Mouse (Mus musculus) CH12.LX (cell line): ENCODE data around the gene Rbfox1. TPM values are rescaled to one million over a fixed set of nuclear protein-coding genes. Genes with fewer than 3 reads are reported as not detected.

Experiments used
- DNase-seq: peaks from one replicate; pipeline ENCODE4 v3.0.0-alpha.2; 2013; ENCODE audit errors: extremely low read depth
- H3K27ac ChIP-seq: 2 replicates; pipeline ENCODE4 v1.5.1; 2012; ENCODE audit warnings: low read depth, mild to moderate bottlenecking, control low read depth, moderate library complexity; ENCODE audit not compliant: insufficient read depth
- H3K27me3 ChIP-seq: replicated peaks from 2 replicates; pipeline ENCODE3; 2012; ENCODE audit warnings: inconsistent platforms
- H3K36me3 ChIP-seq, 2 experiments: replicated peaks in 1 of 2; 2 replicates each; pipeline versions ENCODE3 to v1.6.1; 2012; ENCODE audit warnings: inconsistent platforms in 1 of 2, low read length in 1 of 2, mild to moderate bottlenecking in 1 of 2, mixed read lengths in 1 of 2, moderate library complexity in 1 of 2; ENCODE audit not compliant: control insufficient read depth in 1 of 2, insufficient read depth in 1 of 2
- H3K4me1 ChIP-seq, 2 experiments: 2 replicates each; pipeline ENCODE4 v1.6.1; 2012; ENCODE audit warnings: inconsistent platforms in 1 of 2, moderate library complexity in 1 of 2; ENCODE audit not compliant: insufficient read depth in 2 of 2, control insufficient read depth in 1 of 2
- H3K4me2 ChIP-seq: 2 replicates; pipeline ENCODE4 v1.6.1; 2012; ENCODE audit warnings: low read depth, mild to moderate bottlenecking, control low read depth; ENCODE audit not compliant: poor library complexity, insufficient read depth, severe bottlenecking
- H3K4me3 ChIP-seq, 3 experiments: fragments of 150-350 bp in 1 of 3; sonication (generic) in 1 of 3; replicated peaks in 1 of 3; 2 replicates each; pipeline versions ENCODE3 to v1.5.1; 2011 to 2012; ENCODE audit warnings: low read depth in 2 of 3, low read length in 2 of 3, mild to moderate bottlenecking in 2 of 3, moderate library complexity in 2 of 3, control low read depth in 1 of 3, improper control_type of control experiment in 1 of 3, inconsistent platforms in 1 of 3, mixed read lengths in 1 of 3; ENCODE audit not compliant: poor library complexity in 1 of 3
- H3K79me2 ChIP-seq: replicated peaks from 2 replicates; pipeline ENCODE4 v1.6.1; 2012; ENCODE audit warnings: mild to moderate bottlenecking, moderate library complexity; ENCODE audit not compliant: control insufficient read depth, poor library complexity, insufficient read depth, severe bottlenecking; ENCODE audit errors: extremely low read depth
- H3K9ac ChIP-seq: 2 replicates; pipeline ENCODE4 v1.6.1; 2012; ENCODE audit warnings: low read depth, mild to moderate bottlenecking, control low read depth, moderate library complexity; ENCODE audit not compliant: insufficient read depth
- H3K9me3 ChIP-seq: replicated peaks from 2 replicates; pipeline ENCODE3; 2012; ENCODE audit warnings: low read length, inconsistent platforms, mixed read lengths
- CTCF ChIP-seq, 2 experiments: IDR thresholded peaks in 1 of 2; conservative IDR thresholded peaks in 1 of 2; 2 replicates each; pipeline ENCODE4 v1.5.1; 2011 to 2012; ENCODE audit warnings: low read depth in 2 of 2, low read length in 2 of 2, improper control_type of control experiment in 1 of 2, inconsistent platforms in 1 of 2, mild to moderate bottlenecking in 1 of 2, moderate library complexity in 1 of 2
- EP300 ChIP-seq: IDR thresholded peaks from 2 replicates; pipeline ENCODE4 v1.6.1; 2011; ENCODE audit warnings: low read length, improper control_type of control experiment
- ETS1 ChIP-seq: conservative IDR thresholded peaks from 2 replicates; pipeline ENCODE4 v1.6.1; 2012; ENCODE audit warnings: low read depth, mild to moderate bottlenecking, inconsistent platforms, low read length, improper control_type of control experiment, moderate library complexity
- HCFC1 ChIP-seq: IDR thresholded peaks from 2 replicates; pipeline ENCODE4 v1.6.1; 2012; ENCODE audit warnings: low read depth, mild to moderate bottlenecking, inconsistent platforms, low read length, improper control_type of control experiment
- MAFK ChIP-seq: IDR thresholded peaks from 2 replicates; pipeline ENCODE4 v1.6.1; 2011; ENCODE audit warnings: low read length, improper control_type of control experiment; ENCODE audit not compliant: insufficient replicate concordance
- MEF2A ChIP-seq: IDR thresholded peaks from 2 replicates; pipeline ENCODE4 v1.6.1; 2014; ENCODE audit warnings: low read depth, mild to moderate bottlenecking, inconsistent platforms, low read length, improper control_type of control experiment, borderline replicate concordance
- NRF1 ChIP-seq: IDR thresholded peaks from 2 replicates; pipeline ENCODE4 v1.6.1; 2014; ENCODE audit warnings: low read depth, mild to moderate bottlenecking, inconsistent platforms, low read length, improper control_type of control experiment, moderate library complexity
- PAX5 ChIP-seq: IDR thresholded peaks from 2 replicates; pipeline ENCODE4 v1.6.1; 2012; ENCODE audit warnings: low read length, inconsistent platforms, mixed read lengths
- RAD21 ChIP-seq: IDR thresholded peaks from 2 replicates; pipeline ENCODE4 v1.6.1; 2011; ENCODE audit warnings: low read depth, mild to moderate bottlenecking, low read length, improper control_type of control experiment, moderate library complexity
- SMC3 ChIP-seq: IDR thresholded peaks from 2 replicates; pipeline ENCODE4 v1.6.1; 2011; ENCODE audit warnings: low read depth, low read length, improper control_type of control experiment
- TBP ChIP-seq: conservative IDR thresholded peaks from 2 replicates; pipeline ENCODE4 v1.6.1; 2011; ENCODE audit warnings: low read depth, low read length, improper control_type of control experiment
- TCF12 ChIP-seq: IDR thresholded peaks from 2 replicates; pipeline ENCODE4 v1.6.1; 2014; ENCODE audit warnings: low read depth, mild to moderate bottlenecking, inconsistent platforms, low read length, improper control_type of control experiment
- USF2 ChIP-seq: conservative IDR thresholded peaks from 2 replicates; pipeline ENCODE4 v1.6.1; 2011; ENCODE audit warnings: low read depth, low read length, improper control_type of control experiment
- ZC3H11A ChIP-seq: IDR thresholded peaks from 2 replicates; pipeline ENCODE4 v1.6.1; 2012; ENCODE audit warnings: low read depth, mild to moderate bottlenecking, inconsistent platforms, low read length, improper control_type of control experiment
- ZMIZ1 ChIP-seq: IDR thresholded peaks from 2 replicates; pipeline ENCODE4 v1.6.1; 2012; ENCODE audit warnings: low read depth, mild to moderate bottlenecking, inconsistent platforms, low read length, improper control_type of control experiment
- dilution Hi-C: fragments of 300-500 bp; cut with MboI; formaldehyde crosslinking; loops from 2 replicates; pipeline ENCODE4 v1.14.3; 2020; ENCODE audit warnings: low sequenced_read_pairs; ENCODE audit not compliant: extremely low pct_unique_long_range_greater_than_20kb, extremely low pct_ligation_motif_present
- in situ Hi-C: fragments of 300-500 bp; cut with MboI; formaldehyde crosslinking; loops from 3 replicates; pipeline ENCODE4 v1.14.3; 2019; ENCODE audit warnings: low sequenced_read_pairs, low pct_ligation_motif_present, low pct_unique_long_range_greater_than_20kb, mixed read lengths
- polyA plus RNA-seq: library from polyadenylated mRNA; unstranded; fragments of >175 nt; gene quantifications from 2 replicates; pipeline ENCODE4 v1.2.1, GENCODE M21; 2012; ENCODE audit warnings: low read depth; ENCODE audit not compliant: insufficient read length
- total RNA-seq, 2 experiments: library from RNA; depleted of rRNA; stranded (reverse); fragments of 300-350 nt in 1 of 2; fragments of >200 nt in 1 of 2; gene quantifications; 2 replicates each; pipeline ENCODE4 v1.2.3; 2012 to 2014

The Rbfox1 gene
- total and polyA plus RNA-seq, 3 experiments = not detected

DNA sequence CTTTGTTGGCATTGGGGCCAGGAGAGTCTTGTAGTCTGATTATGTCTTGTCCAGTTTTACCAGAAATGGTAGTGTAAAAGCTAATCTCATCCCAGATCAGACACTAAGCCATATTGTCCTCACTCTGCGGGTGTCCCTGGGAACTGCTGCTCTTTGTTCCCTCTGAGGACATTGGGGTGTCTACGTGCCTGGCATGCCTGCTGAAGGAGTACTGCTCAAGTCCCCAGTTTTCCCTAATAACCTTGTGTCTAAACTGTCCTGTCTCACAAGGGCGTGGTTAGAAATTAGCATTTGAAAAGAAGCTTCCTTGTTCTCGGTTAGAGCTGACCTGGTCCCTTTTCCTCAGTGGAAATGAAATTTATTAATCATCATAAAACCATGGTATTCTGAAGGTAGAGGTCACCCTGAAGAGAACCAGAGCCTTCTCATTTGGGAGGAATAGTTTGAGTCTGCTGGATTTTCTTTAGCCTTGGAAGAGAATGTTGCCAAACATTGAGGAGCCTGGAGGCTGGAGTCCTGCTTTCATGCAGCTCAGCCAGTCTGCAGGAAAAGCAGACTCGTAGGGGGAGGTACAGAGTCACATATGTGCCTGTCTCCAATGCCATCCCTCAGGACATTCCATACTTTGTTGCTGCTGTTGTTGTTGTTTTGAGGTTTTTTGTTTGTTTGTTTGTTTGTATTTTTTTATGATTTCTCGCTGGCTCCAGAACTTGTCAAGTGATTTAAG, 1519.8 kb downstream of the Rbfox1 start:
- H3K4me2 ChIP-seq = no peak overlapping the region
- H3K27me3 ChIP-seq = no peaks in the 10 kb centered on the region
- H3K9ac ChIP-seq = no peak overlapping the region
- H3K4me3 ChIP-seq = no peak overlapping the region
- no peaks in the 10 kb centered on the region for H3K36me3 ChIP-seq
- H3K27ac ChIP-seq = no peak overlapping the region
- H3K4me1 ChIP-seq = no peaks in the 10 kb centered on the region
- DNase-seq = no peak
- peaks cover 82% of the 10 kb centered on the region for H3K9me3 ChIP-seq
- H3K79me2 ChIP-seq = no peaks in the 10 kb centered on the region
- dilution Hi-C loops = no loop called here
- in situ Hi-C loops = no loop called here
- TF ChIP-seq MAFK (no peak), ETS1 (no peak), ZMIZ1 (no peak), HCFC1 (no peak), TCF12 (no peak), TBP (no peak), EP300 (no peak), MEF2A (no peak), CTCF (conservative IDR thresholded peaks at IDR 0.05 in 1 of 2, IDR thresholded peaks at IDR 0.05 in 1 of 2; ENCODE audit: low read depth in 2 of 2, low read length in 2 of 2) (no peak), ZC3H11A (no peak)

- no peak overlapping the region for H3K4me2 ChIP-seq
- dilution Hi-C loops = no loop called here
- no peaks in the 10 kb centered on the region for H3K36me3 ChIP-seq
- H3K79me2 ChIP-seq = no peaks in the 10 kb centered on the region
- no peak overlapping the region for H3K4me3 ChIP-seq
- H3K9ac ChIP-seq = no peak overlapping the region
- DNase-seq = no peak
- TF ChIP-seq SMC3 (no peak), MEF2A (no peak), PAX5 (no peak), USF2 (no peak), NRF1 (no peak), RAD21 (no peak), TCF12 (no peak)
- no peak overlapping the region for H3K27ac ChIP-seq
- H3K27me3 ChIP-seq = no peaks in the 10 kb centered on the region
- H3K9me3 ChIP-seq = peaks cover 79% of the 10 kb centered on the region
- in situ Hi-C loops = no loop called here
- H3K4me1 ChIP-seq = no peaks in the 10 kb centered on the region
Measured at GRCm38 (mm10) chr16:7407862-7408640, 1522.9 kb downstream of the Rbfox1 start.
